Mouse (Mus musculus) bone marrow macrophage, adult 2 months (primary cell): Measurements from ENCODE around the gene Atp5l.

Source experiments
- CTCF ChIP-seq: IDR thresholded peaks from 2 replicates; pipeline ENCODE4 v1.5.1; 2012; ENCODE audit warnings: low read depth, mild to moderate bottlenecking, low read length, moderate library complexity
- POLR2A ChIP-seq: IDR thresholded peaks from 2 replicates; pipeline ENCODE4 v1.6.1; 2012; ENCODE audit warnings: mild to moderate bottlenecking, low read depth, low read length, borderline replicate concordance

DNA sequence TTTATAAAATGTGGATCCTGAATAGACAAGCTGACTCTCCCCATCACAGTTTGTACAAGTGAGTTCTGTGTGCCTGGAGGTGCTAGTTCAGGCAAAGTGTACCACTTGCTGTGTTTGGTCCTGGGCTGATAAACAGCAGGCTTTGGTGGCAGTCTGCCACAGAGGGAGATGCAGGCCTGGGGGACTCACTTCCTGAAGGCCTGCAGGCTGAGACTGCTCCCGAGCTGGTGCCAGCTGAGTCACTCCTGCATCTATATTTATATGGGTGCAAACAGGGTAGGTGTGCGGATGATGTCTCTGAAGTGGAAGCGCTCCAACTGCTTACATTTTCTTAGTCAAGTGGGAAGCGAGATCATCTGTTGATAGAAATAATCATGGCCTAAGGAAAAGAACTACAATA, 14.9 kb downstream of the Atp5l start:
- TF ChIP-seq CTCF (no peak), POLR2A (no peak)
